Mouse (Mus musculus): ENCODE data around the gene Fdx1l. TPM values are rescaled to one million over a fixed set of nuclear protein-coding genes. Genes with fewer than 3 reads are reported as not detected.
"Not testable (repeated sequence)": the region's sequence is repeated elsewhere in the genome, so short reads cannot be mapped to it uniquely, and the experiment has no call there.

The Fdx1l gene
- polyA plus RNA-seq, 1 experiment from 2014 or later: 57.3 TPM

DNA sequence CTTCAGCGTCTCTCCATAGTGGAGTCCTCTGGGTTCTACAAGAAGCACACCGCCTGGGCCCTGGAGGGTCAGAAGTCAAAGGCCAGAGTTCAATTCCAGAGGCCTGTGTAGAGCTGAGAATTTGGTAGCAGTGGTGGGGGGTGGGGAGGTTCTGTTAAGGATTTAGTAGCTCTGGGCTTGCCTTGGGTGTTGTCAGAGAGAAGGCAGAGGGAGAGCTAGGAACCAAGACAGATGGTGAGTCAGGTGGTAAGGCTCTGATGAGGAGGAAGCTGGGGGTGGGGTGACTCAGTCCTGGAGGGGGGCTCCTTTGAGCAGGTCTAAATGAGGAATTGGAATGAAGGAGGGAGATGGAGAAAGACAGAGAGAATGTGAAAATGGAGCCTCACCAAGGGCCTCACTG lies 10.5 kb downstream of the Fdx1l start:
- Histone ChIP-seq H3K4me1 (replicated peaks) (no peaks in the 10 kb centered on the region), H3K4me2 (replicated peaks) (no peak overlapping the region), H3K27ac (no peak overlapping the region), H3K4me3 (replicated peaks) (no peak overlapping the region), H3K36me3 (peaks cover 8% of the 10 kb centered on the region), H3K27me3 (replicated peaks) (no peaks in the 10 kb centered on the region), H3K9me3 (no peaks in the 10 kb centered on the region), H3K9ac (no peak overlapping the region)
- ATAC-seq: no peak
- 79% methylated on average over 2 of the region's 2 CpGs for whole genome bisulfite sequencing

DNA sequence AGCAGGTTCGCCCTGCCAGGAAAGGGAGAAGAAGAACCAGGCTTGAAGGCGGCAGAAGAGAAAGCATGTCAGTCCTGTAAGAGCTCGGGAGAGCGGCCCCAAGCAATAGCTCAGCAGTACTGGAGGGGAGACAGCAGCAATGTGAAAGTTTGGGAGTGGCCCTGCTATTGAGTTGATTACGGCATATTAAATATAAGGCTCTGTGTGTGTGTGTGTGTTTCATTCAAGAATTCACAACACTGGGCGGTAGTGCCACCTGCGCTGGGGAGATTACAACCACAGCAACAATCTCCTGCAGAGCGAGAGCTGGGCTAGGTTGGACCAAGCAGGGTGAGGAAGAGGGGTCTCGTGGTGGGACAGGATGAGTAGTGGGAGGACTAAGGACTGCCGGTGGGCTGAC lies 21.8 kb downstream of the Fdx1l start:
- no peak overlapping the region for H3K4me2 ChIP-seq (replicated peaks)
- 61% methylated on average over 10 of the region's 10 CpGs for WGBS
- H3K4me3 ChIP-seq (replicated peaks): no peak overlapping the region
- ATAC-seq: no peak
- no peaks in the 10 kb centered on the region for H3K4me1 ChIP-seq (replicated peaks)
- H3K9ac ChIP-seq: no peak overlapping the region
- no peaks in the 10 kb centered on the region for H3K9me3 ChIP-seq
- H3K27me3 ChIP-seq (replicated peaks): no peaks in the 10 kb centered on the region
- H3K27ac ChIP-seq: no peak overlapping the region
- H3K36me3 ChIP-seq: no peaks in the 10 kb centered on the region

DNA sequence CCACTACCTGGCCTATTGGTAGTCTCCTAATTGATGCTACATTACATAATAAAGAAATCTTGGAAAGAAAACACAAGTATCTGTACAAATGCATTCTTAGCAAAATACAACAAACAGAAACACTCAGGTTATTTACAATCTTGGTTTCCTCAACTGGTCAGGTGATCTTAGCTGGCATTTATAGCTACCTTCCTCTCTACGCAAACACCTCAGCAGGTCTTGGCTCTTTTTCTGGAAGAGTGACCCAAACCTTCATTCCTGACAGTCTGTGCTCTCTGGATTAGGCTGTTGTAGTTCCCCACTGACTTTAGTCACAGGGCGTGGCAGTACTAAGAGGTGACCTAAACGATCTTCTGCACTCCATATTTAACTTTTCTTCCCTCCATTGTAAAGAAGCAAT lies 28.2 kb downstream of the Fdx1l start:
- WGBS: 72% methylated on average over 3 of the region's 3 CpGs
- H3K4me3 ChIP-seq (replicated peaks): no peak overlapping the region

DNA sequence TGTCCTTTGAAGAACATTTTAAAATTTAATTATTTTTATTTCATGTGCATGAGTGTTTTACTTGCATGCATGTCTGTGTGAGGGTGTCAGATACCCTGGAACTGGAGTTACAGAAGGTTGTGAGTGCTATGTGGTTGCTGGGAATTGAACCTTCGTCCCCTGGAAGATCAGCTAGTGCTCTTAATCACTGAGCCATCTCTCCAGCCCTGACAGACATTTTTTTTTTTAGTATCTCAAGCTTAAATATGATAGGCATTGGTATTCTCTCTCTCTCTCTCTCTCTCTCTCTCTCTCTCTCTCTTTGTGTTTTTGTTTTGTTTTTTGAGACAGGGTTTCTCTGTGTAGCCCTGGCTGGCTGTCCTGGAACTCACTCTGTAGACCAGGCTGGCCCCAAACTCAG lies 28.6 kb downstream of the Fdx1l start:
- not testable (repeated sequence) for H3K9ac ChIP-seq; H3K27ac ChIP-seq; H3K9me3 ChIP-seq; H3K4me3 ChIP-seq (replicated peaks); H3K27me3 ChIP-seq (replicated peaks); ATAC-seq; H3K4me2 ChIP-seq (replicated peaks); H3K4me1 ChIP-seq (replicated peaks); H3K36me3 ChIP-seq
- 54% methylated on average over 1 of the region's 1 CpGs for WGBS

More for the DNA sequence above, 28.2 kb downstream of the Fdx1l start:
- H3K36me3 ChIP-seq: no peaks in the 10 kb centered on the region
- no peak for ATAC-seq
- H3K27me3 ChIP-seq (replicated peaks): peaks cover 2% of the 10 kb centered on the region; the same call in 1 of the 2 replicates
- H3K4me1 ChIP-seq (replicated peaks): no peaks in the 10 kb centered on the region
- no peak overlapping the region for H3K9ac ChIP-seq
- H3K27ac ChIP-seq: no peak overlapping the region
- no peak overlapping the region for H3K4me2 ChIP-seq (replicated peaks)
- H3K9me3 ChIP-seq: no peaks in the 10 kb centered on the region

DNA sequence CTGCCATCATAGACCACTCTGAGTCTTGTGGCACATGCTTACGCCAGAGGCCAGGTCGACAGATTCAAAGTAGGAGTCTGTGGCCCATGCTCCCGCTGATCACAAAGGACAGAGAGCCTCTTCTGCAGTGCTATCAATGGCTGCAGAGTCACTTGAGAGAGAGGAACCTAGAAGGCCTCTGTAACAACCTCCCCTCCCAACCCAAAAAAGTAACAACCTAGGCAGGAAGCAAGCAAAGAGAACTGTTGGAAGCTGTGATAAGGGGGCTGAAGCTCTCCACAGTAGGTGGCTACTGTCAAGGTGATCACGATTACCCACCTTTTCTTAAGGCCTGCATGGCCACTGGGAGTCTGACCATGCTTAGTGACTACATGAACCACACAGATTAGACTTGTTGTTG lies 29.9 kb downstream of the Fdx1l start:
- no peak overlapping the region for H3K9ac ChIP-seq
- no peak overlapping the region for H3K27ac ChIP-seq
- H3K9me3 ChIP-seq: no peaks in the 10 kb centered on the region
- peaks cover under 1% of the 10 kb centered on the region; the same call in 1 of the 2 replicates for H3K4me1 ChIP-seq (replicated peaks)
- no peak for ATAC-seq
- peaks cover 7% of the 10 kb centered on the region for H3K27me3 ChIP-seq (replicated peaks)
- no peaks in the 10 kb centered on the region for H3K36me3 ChIP-seq
- WGBS: 81% methylated on average over 4 of the region's 4 CpGs
- no peak overlapping the region for H3K4me2 ChIP-seq (replicated peaks)
- no peak overlapping the region for H3K4me3 ChIP-seq (replicated peaks)

- ATAC-seq: no peak
- Histone ChIP-seq H3K36me3 (no peaks in the 10 kb centered on the region), H3K4me3 (replicated peaks) (no peak overlapping the region), H3K9ac (no peak overlapping the region), H3K27me3 (replicated peaks) (peaks cover 29% of the 10 kb centered on the region), H3K27ac (no peak overlapping the region), H3K4me1 (replicated peaks) (peaks cover 19% of the 10 kb centered on the region), H3K4me2 (replicated peaks) (no peak overlapping the region), H3K9me3 (no peaks in the 10 kb centered on the region)
- 34% methylated on average over 4 of the region's 4 CpGs for WGBS
Measured at GRCm38 (mm10) chr9:21041308-21041707, 32.1 kb downstream of the Fdx1l start.

GRCm38 (mm10) chr9:21039779-21040178 lies 33.6 kb downstream of the Fdx1l start:
- Histone ChIP-seq H3K27me3 (replicated peaks) (peaks cover 45% of the 10 kb centered on the region), H3K9me3 (no peaks in the 10 kb centered on the region), H3K4me1 (replicated peaks) (peaks cover 25% of the 10 kb centered on the region), H3K4me3 (replicated peaks) (no peak overlapping the region), H3K4me2 (replicated peaks) (no peak overlapping the region), H3K9ac (no peak overlapping the region), H3K36me3 (no peaks in the 10 kb centered on the region), H3K27ac (no peak overlapping the region)
- no peak for ATAC-seq
- 62% methylated on average over 3 of the region's 3 CpGs for WGBS

GRCm38 (mm10) chr9:21037481-21037891 lies 35.9 kb downstream of the Fdx1l start:
- no peak for ATAC-seq
- 2% methylated on average over 31 of the region's 31 CpGs for WGBS
- H3K9me3 ChIP-seq: no peaks in the 10 kb centered on the region
- H3K36me3 ChIP-seq: no peaks in the 10 kb centered on the region
- H3K27ac ChIP-seq: no peak overlapping the region
- H3K4me2 ChIP-seq (replicated peaks): peak overlapping the region; percentile 84
- peak overlapping the region; percentile 36 for H3K4me3 ChIP-seq (replicated peaks)
- peaks cover 65% of the 10 kb centered on the region for H3K27me3 ChIP-seq (replicated peaks)
- H3K4me1 ChIP-seq (replicated peaks): peaks cover 40% of the 10 kb centered on the region
- peak overlapping the region; percentile 41; the same call in 1 of the 2 replicates for H3K9ac ChIP-seq

DNA sequence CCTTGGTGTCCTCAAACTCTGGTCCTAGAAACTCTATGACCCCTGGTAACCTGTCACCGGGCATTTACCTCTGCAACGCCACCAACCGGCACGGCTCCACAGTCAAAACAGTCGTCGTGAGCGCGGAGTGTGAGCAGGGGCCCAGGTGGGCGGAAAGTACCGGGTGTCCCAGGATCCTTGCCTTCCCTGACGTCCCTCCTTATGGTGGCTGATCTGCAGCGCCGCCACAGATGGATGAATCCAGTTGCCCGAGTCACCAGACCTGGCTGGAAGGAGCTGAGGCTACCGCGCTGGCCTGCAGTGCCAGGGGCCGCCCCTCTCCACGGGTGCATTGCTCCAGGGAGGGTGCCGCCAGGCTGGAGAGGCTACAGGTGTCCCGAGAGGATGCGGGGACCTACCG lies 36.7 kb downstream of the Fdx1l start:
- Histone ChIP-seq H3K4me3 (replicated peaks) (peak overlapping the region; percentile 2; the same call in 1 of the 2 replicates), H3K4me1 (replicated peaks) (peaks cover 48% of the 10 kb centered on the region)

GRCm38 (mm10) chr9:21036161-21036560 lies 37.3 kb downstream of the Fdx1l start:
- no peaks in the 10 kb centered on the region for H3K36me3 ChIP-seq
- H3K9me3 ChIP-seq: no peaks in the 10 kb centered on the region
- H3K27me3 ChIP-seq (replicated peaks): peaks cover 74% of the 10 kb centered on the region
- no peak overlapping the region for H3K4me2 ChIP-seq (replicated peaks)
- no peak overlapping the region for H3K9ac ChIP-seq
- no peak for ATAC-seq
- 10% methylated on average over 20 of the region's 20 CpGs for WGBS
- peaks cover 53% of the 10 kb centered on the region for H3K4me1 ChIP-seq (replicated peaks)
- H3K4me3 ChIP-seq (replicated peaks): no peak overlapping the region
- H3K27ac ChIP-seq: no peak overlapping the region

More for the DNA sequence above, 36.7 kb downstream of the Fdx1l start:
- 6% methylated on average over 22 of the region's 22 CpGs for WGBS
- Histone ChIP-seq H3K36me3 (no peaks in the 10 kb centered on the region), H3K9ac (no peak overlapping the region), H3K4me2 (replicated peaks) (peak overlapping the region; percentile 84; the same call in 1 of the 2 replicates), H3K9me3 (no peaks in the 10 kb centered on the region), H3K27me3 (replicated peaks) (peaks cover 73% of the 10 kb centered on the region), H3K27ac (no peak overlapping the region)
- no peak for ATAC-seq

GRCm38 (mm10) chr9:21035586-21035985 lies 37.8 kb downstream of the Fdx1l start:
- no peaks in the 10 kb centered on the region for H3K36me3 ChIP-seq
- no peak overlapping the region for H3K9ac ChIP-seq
- no peak overlapping the region for H3K4me2 ChIP-seq (replicated peaks)
- ATAC-seq: no peak
- no peaks in the 10 kb centered on the region for H3K9me3 ChIP-seq
- H3K27me3 ChIP-seq (replicated peaks): peaks cover 74% of the 10 kb centered on the region
- no peak overlapping the region for H3K27ac ChIP-seq
- H3K4me1 ChIP-seq (replicated peaks): peaks cover 55% of the 10 kb centered on the region
- 31% methylated on average over 9 of the region's 9 CpGs for WGBS
- H3K4me3 ChIP-seq (replicated peaks): no peak overlapping the region

DNA sequence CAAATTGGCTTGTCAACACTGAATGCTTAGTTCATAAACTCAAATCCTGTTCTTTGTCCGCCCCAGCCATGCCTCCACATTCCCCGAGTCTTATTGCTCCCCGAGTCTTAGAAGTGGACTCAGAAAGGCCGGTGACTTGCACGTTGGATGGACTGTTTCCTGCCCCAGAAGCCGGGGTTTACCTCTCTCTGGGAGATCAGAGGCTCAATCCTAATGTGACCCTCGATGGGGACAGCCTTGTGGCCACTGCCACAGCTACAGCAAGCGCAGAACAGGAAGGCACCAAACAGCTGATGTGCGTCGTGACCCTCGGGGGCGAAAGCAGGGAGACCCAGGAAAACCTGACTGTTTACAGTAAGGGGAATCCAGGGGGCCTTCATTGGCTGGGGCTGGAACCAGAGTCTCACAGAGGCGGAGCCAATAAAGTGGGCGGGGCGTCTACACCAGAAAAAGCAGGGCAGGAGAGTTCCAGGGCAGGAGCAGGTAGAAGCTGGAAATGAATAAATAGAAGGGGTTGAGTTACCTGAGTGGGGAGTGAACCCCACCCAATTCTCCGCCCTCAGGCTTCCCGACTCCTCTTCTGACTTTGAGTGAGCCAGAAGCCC lies 38.8 kb downstream of the Fdx1l start:
- 2% methylated on average over 17 of the region's 17 CpGs for WGBS
- no peaks in the 10 kb centered on the region for H3K36me3 ChIP-seq
- no peak for ATAC-seq
- H3K27ac ChIP-seq: no peak overlapping the region
- H3K9ac ChIP-seq: no peak overlapping the region
- H3K4me3 ChIP-seq (replicated peaks): 0 out of 2 replicates have a peak overlapping the region, but pooled peaks have one; percentile 3
- H3K4me2 ChIP-seq (replicated peaks): peak overlapping the region; percentile 11; the same call in 1 of the 2 replicates
- H3K4me1 ChIP-seq (replicated peaks): peaks cover 63% of the 10 kb centered on the region
- H3K27me3 ChIP-seq (replicated peaks): peaks cover 77% of the 10 kb centered on the region
- no peaks in the 10 kb centered on the region for H3K9me3 ChIP-seq

GRCm38 (mm10) chr9:21033136-21033535 lies 40.3 kb downstream of the Fdx1l start:
- Histone ChIP-seq H3K36me3 (no peaks in the 10 kb centered on the region), H3K9me3 (no peaks in the 10 kb centered on the region), H3K4me3 (replicated peaks) (peak overlapping the region; percentile 55), H3K27me3 (replicated peaks) (peaks cover 74% of the 10 kb centered on the region), H3K9ac (peak overlapping the region; percentile 50), H3K4me2 (replicated peaks) (peak overlapping the region; percentile 99), H3K27ac (no peak overlapping the region), H3K4me1 (replicated peaks) (peaks cover 64% of the 10 kb centered on the region)
- WGBS: 0% methylated on average over 34 of the region's 34 CpGs
- ATAC-seq: peak; percentile 77
